Mouse (Mus musculus) liver, embryonic 11.5 days (tissue): ENCODE results near the gene Wscd2. TPM values are rescaled to one million over a fixed set of nuclear protein-coding genes. Genes with fewer than 3 reads are reported as not detected.

ENCODE experiments used
- ATAC-seq: fragments of 200-750 bp; cut with Nextera tagmentation; replicated peaks from 2 replicates; pipeline ENCODE4 v1.8.0; 2017; ENCODE audit warnings: moderate number of reproducible peaks, mild to moderate bottlenecking, moderate TSS enrichment, moderate library complexity; ENCODE audit not compliant: low FRiP score
- DNase-seq: peaks from one replicate; pipeline ENCODE4 v3.0.0-alpha.2; 2017; ENCODE audit warnings: low spot score
- H3K27ac ChIP-seq: fragments of 300-500 bp; sonication (generic); 2 replicates; pipeline ENCODE4 v1.5.1; 2014; ENCODE audit warnings: mild to moderate bottlenecking, low read depth, low read length, control low read depth
- H3K27me3 ChIP-seq: fragments of 300-500 bp; sonication (generic); replicated peaks from 2 replicates; pipeline ENCODE4 v1.6.1; 2014; ENCODE audit warnings: low read length, mixed read lengths; ENCODE audit not compliant: control insufficient read depth, insufficient read depth
- H3K36me3 ChIP-seq: fragments of 300-500 bp; sonication (generic); 2 replicates; pipeline ENCODE4 v1.6.1; 2014; ENCODE audit warnings: mild to moderate bottlenecking, low read length, moderate library complexity, mixed read lengths; ENCODE audit not compliant: control insufficient read depth, insufficient read depth
- H3K4me1 ChIP-seq: fragments of 300-500 bp; sonication (generic); replicated peaks from 2 replicates; pipeline ENCODE4 v1.6.1; 2014; ENCODE audit warnings: low read length, mixed read lengths; ENCODE audit not compliant: control insufficient read depth, insufficient read depth
- H3K4me2 ChIP-seq: fragments of 300-500 bp; sonication (generic); 2 replicates; pipeline ENCODE4 v1.6.1; 2014; ENCODE audit warnings: mild to moderate bottlenecking, control low read depth, moderate library complexity
- H3K4me3 ChIP-seq: fragments of 300-500 bp; sonication (generic); 2 replicates; pipeline ENCODE4 v1.5.1; 2014; ENCODE audit warnings: low read depth, low read length, control low read depth
- H3K9ac ChIP-seq: fragments of 300-500 bp; sonication (generic); 2 replicates; pipeline ENCODE4 v1.6.1; 2014; ENCODE audit warnings: low read depth, low read length, control low read depth
- H3K9me3 ChIP-seq: fragments of 300-500 bp; sonication (generic); 2 replicates; pipeline ENCODE4 v1.6.1; 2016; ENCODE audit warnings: low read length, inconsistent platforms, mixed read lengths; ENCODE audit not compliant: control insufficient read depth
- WGBS: fragments of 180-500 bp; shearing (Covaris S2); extraction: QIAGEN DNeasy Blood & Tissue Kit; methylation state at CpG from one replicate; pipeline ENCODE4 v1.1.7; 2014; 5-methylcytosine and 5-hydroxymethylcytosine counted together
- polyA plus RNA-seq: library from polyadenylated mRNA; unstranded; fragments of >200 nt; fragmentation: Nextera tagmentation; extraction: Ambion mirVana; gene quantifications from 2 replicates; pipeline ENCODE4 v1.2.1, GENCODE M21; 2014

Gene Wscd2
- polyA plus RNA-seq, 1 experiment from 2014 or later: 0.45 TPM

DNA sequence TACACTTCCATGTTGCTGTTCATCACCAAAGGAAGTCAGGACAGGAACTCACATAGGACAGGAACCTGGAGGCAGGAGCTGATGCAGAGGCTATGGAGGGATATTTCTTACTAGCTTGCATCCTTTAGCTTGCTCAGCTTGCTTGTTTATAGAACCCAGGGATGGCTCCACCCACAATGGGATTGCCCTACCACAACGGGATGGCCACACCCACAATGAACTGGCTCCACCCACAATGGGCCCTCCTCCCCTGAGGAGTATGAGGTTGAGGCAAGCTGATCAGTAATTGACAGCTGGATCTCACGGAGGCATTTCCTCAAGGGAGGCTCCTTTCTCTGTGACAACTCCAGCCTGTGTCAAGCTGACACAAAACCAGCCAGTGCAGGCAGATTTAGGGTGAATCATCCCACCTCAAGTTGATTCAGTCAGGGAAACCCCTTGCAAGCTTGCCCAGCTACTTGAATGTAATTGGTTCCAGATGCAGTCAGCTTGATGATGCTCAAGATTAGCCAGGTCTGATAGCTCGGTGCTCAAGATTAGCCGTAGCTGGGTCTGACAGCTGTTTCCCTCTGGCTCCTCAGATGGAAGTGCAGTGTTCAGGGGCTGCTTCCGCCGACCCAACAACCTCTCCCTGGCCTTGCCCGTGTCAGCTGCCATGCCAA is 80.1 kb downstream of the Wscd2 start:
- H3K27ac ChIP-seq: no peak overlapping the region
- H3K4me1 ChIP-seq: no peaks in the 10 kb centered on the region
- H3K9me3 ChIP-seq: no peaks in the 10 kb centered on the region
- DNase-seq (no peak), ATAC-seq (no peak)
- whole genome bisulfite sequencing: 43% methylated on average over 7 of the region's 7 CpGs
- H3K4me2 ChIP-seq: no peak overlapping the region
- H3K4me3 ChIP-seq: no peak overlapping the region
- H3K27me3 ChIP-seq: no peaks in the 10 kb centered on the region
- H3K36me3 ChIP-seq: no peaks in the 10 kb centered on the region
- H3K9ac ChIP-seq: no peak overlapping the region

DNA sequence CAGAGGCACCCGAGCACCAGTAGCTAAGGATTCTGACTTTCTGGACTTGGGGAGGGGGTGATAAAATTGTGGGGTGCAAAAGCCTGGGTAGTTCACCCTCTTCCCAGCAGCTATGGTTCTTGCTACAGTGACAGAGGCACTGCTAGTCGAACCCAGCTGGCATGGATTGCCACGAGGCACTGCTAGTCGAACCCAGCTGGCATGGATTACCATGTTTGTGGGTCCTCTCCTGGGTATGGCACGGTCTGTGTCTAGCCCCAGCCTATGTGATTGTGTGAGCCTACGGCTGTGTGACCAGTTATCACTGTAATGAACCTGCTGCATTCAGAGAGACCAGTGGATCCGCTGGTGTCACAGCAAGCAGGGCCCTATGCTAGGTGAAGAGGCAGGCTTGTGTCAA is 87.4 kb downstream of the Wscd2 start:
- Histone ChIP-seq H3K4me1 (no peaks in the 10 kb centered on the region), H3K9me3 (no peaks in the 10 kb centered on the region), H3K36me3 (no peaks in the 10 kb centered on the region), H3K9ac (no peak overlapping the region), H3K27ac (no peak overlapping the region), H3K4me2 (no peak overlapping the region), H3K27me3 (no peaks in the 10 kb centered on the region), H3K4me3 (no peak overlapping the region)
- ATAC-seq (no peak), DNase-seq (no peak)
- 64% methylated on average over 7 of the region's 7 CpGs for WGBS

GRCm38 (mm10) chr5:113578428-113578827 is 88.3 kb downstream of the Wscd2 start:
- no peaks in the 10 kb centered on the region for H3K9me3 ChIP-seq
- DNase-seq (no peak), ATAC-seq (no peak)
- H3K4me2 ChIP-seq: no peak overlapping the region
- no peaks in the 10 kb centered on the region for H3K36me3 ChIP-seq
- no peaks in the 10 kb centered on the region for H3K27me3 ChIP-seq
- H3K4me3 ChIP-seq: no peak overlapping the region
- no peak overlapping the region for H3K27ac ChIP-seq
- H3K9ac ChIP-seq: no peak overlapping the region
- H3K4me1 ChIP-seq: no peaks in the 10 kb centered on the region
- 89% methylated on average over 6 of the region's 6 CpGs for WGBS

DNA sequence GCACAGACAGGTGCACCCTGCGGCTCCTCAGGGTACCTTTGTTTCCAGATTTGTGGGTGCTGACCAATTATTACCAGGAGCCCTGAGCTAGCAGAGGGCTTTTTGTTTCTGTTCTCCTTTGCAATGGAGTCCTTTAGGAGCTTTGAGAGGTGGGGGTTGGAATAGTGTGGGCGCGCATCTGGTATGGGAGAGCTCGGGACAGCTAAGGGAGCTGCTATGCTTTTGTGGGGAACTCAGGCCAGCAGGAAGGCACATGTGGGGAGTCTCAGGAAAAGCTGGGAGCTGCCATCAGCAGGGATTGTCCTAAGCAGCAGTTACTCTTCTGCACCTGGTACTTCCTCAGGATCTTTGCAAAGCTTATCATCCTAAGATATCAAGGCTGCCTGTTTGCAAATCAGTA is 89.0 kb downstream of the Wscd2 start:
- WGBS: 75% methylated on average over 4 of the region's 4 CpGs
- no peak for DNase-seq
- Histone ChIP-seq H3K9ac (no peak overlapping the region), H3K4me2 (no peak overlapping the region), H3K9me3 (no peaks in the 10 kb centered on the region), H3K4me3 (no peak overlapping the region), H3K4me1 (no peaks in the 10 kb centered on the region), H3K27me3 (no peaks in the 10 kb centered on the region), H3K36me3 (no peaks in the 10 kb centered on the region), H3K27ac (no peak overlapping the region)
- no peak for ATAC-seq

DNA sequence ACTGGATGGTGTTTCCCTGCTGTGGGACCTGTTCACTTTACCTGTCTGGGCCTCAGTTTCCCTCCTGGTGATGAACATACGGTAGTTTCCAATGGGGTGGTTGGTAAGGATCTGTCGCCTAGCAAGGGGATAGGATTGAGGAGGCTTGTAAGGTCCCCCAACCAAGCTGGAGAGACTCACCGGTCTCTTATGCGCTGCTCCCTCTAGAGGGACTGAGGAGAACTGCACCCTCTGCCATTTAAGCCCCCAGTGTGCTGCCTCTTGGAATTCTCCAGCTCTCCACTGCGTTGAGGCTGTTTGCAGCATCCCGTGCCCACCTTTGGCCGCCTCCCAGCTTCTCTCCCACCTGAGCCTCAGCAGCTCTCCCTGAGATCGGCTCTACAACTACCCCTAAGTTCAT is 90.1 kb downstream of the Wscd2 start:
- Histone ChIP-seq H3K4me2 (no peak overlapping the region), H3K36me3 (no peaks in the 10 kb centered on the region), H3K4me3 (no peak overlapping the region), H3K9me3 (no peaks in the 10 kb centered on the region), H3K9ac (no peak overlapping the region), H3K27me3 (no peaks in the 10 kb centered on the region), H3K4me1 (no peaks in the 10 kb centered on the region), H3K27ac (no peak overlapping the region)
- DNase-seq (no peak), ATAC-seq (no peak)
- 48% methylated on average over 8 of the region's 8 CpGs for WGBS

GRCm38 (mm10) chr5:113580801-113581200 is 90.7 kb downstream of the Wscd2 start:
- no peaks in the 10 kb centered on the region for H3K4me1 ChIP-seq
- no peaks in the 10 kb centered on the region for H3K27me3 ChIP-seq
- no peaks in the 10 kb centered on the region for H3K36me3 ChIP-seq
- H3K4me2 ChIP-seq: no peak overlapping the region
- no peak for DNase-seq
- 63% methylated on average over 9 of the region's 9 CpGs for WGBS
- H3K27ac ChIP-seq: no peak overlapping the region
- no peak for ATAC-seq
- H3K4me3 ChIP-seq: no peak overlapping the region
- no peak overlapping the region for H3K9ac ChIP-seq
- H3K9me3 ChIP-seq: no peaks in the 10 kb centered on the region

DNA sequence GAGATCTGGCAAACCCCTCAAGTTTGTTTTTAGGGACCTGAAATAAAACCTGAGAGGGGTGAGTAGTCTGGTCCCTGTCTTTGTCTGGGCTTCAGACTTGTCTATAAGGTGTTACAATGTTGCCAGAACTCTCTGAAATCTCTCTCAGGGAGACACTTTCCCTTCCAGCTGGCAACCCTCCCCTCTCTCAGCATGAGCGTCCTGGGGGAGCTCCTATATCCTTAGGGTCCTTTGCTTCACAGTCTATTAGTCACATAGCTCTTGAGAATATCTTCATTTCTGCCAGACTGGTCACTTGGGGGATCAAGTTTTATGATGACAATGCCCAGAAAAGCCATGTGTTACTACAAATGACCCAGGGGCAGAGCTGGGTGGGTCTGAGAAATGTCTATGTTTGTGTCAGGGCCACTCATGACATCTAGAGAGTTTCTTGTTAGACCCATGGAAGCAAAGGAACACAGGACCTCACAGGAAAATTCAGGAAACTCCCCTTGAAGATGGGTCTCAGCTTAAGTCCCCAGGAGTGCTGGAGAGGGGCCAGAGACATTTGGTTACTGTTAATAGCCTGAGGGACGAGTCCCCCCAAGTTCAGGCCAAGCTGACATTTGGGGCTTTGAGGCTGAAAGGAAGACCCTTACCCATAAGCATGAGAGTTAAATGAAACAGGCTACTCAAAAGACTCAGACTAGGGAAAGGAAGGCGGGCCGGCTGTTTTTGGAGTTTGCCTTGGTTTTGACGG is 93.5 kb downstream of the Wscd2 start:
- Histone ChIP-seq H3K9ac (no peak overlapping the region), H3K4me3 (no peak overlapping the region), H3K27me3 (no peaks in the 10 kb centered on the region), H3K4me1 (no peaks in the 10 kb centered on the region), H3K4me2 (no peak overlapping the region), H3K27ac (no peak overlapping the region), H3K36me3 (no peaks in the 10 kb centered on the region), H3K9me3 (no peaks in the 10 kb centered on the region)
- ATAC-seq: no peak
- 47% methylated on average over 5 of the region's 5 CpGs for WGBS
- DNase-seq: no peak

GRCm38 (mm10) chr5:113584439-113584838 is 94.3 kb downstream of the Wscd2 start:
- H3K9me3 ChIP-seq: no peaks in the 10 kb centered on the region
- no peaks in the 10 kb centered on the region for H3K36me3 ChIP-seq
- no peaks in the 10 kb centered on the region for H3K4me1 ChIP-seq
- H3K27me3 ChIP-seq: no peaks in the 10 kb centered on the region
- WGBS: 15% methylated on average over 6 of the region's 6 CpGs
- H3K4me2 ChIP-seq: no peak overlapping the region
- no peak overlapping the region for H3K4me3 ChIP-seq
- H3K27ac ChIP-seq: no peak overlapping the region
- DNase-seq (no peak), ATAC-seq (no peak)
- no peak overlapping the region for H3K9ac ChIP-seq
